Mouse (Mus musculus) kidney, adult 2 months (tissue): ENCODE measurements around the gene Plch2.

Experiments
- CTCF ChIP-seq: fragments of 200-500 bp; conservative IDR thresholded peaks from 2 replicates; pipeline ENCODE4 v1.5.1; 2011; ENCODE audit warnings: low read depth, mild to moderate bottlenecking, control low read depth, low read length, moderate library complexity, mixed read lengths; ENCODE audit not compliant: insufficient read depth, insufficient read length
- POLR2A ChIP-seq: fragments of 200-500 bp; IDR thresholded peaks from one replicate; pipeline ENCODE4 v1.6.1; 2011; ENCODE audit warnings: low read depth, low read length, control low read depth

DNA sequence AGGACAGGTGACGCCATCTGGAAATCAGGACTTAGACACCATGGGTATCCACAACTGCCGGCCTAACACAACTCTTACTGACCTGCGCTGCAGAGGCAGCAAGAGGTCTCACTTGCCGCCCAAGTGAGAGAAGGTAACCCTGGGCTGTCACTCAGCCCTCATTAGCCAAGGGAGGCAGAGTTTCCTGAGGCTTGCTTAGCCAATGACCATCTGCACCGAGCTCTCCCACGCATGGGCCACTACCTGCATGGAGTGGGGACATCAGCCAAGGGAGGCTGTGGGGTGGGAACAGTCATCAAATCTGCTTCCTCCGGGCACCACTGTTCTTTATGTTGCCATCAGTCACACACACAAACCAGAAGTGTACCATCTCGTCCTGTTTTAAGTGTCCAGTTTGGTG is 39.4 kb upstream of the Plch2 start:
- TF ChIP-seq CTCF (no peak), POLR2A (no peak)
